Mouse (Mus musculus) layer of hippocampus, adult 9-11 months (tissue): Measurements from ENCODE around the gene Zbtb4.
A peak's percentile ranks its signal among the peaks of the same experiment; 100 is the strongest.
"Not testable (repeated sequence)": the region's sequence is repeated elsewhere in the genome, so short reads cannot be mapped to it uniquely, and the experiment has no call there.

ENCODE experiments used
- DNase-seq: peaks from one replicate; pipeline ENCODE4 v3.0.0; 2022

Zbtb4 gene

GRCm38 (mm10) chr11:69765221-69766125 lies at the start of gene Zbtb4:
Zbtb4 (plus strand) TSS chr11:69765912.
- peak; percentile 38 for DNase-seq

- DNase-seq = no peak
Measured at GRCm38 (mm10) chr11:69715929-69716328, 49.8 kb upstream of the Zbtb4 start.

GRCm38 (mm10) chr11:69716953-69717352 lies 48.8 kb upstream of the Zbtb4 start:
- no peak for DNase-seq

- DNase-seq = no peak
Measured at GRCm38 (mm10) chr11:69718661-69719060, 47.1 kb upstream of the Zbtb4 start.

- no peak for DNase-seq
Measured at GRCm38 (mm10) chr11:69719423-69719822, 46.3 kb upstream of the Zbtb4 start.

GRCm38 (mm10) chr11:69720852-69721251 lies 44.9 kb upstream of the Zbtb4 start:
- DNase-seq = no peak

- DNase-seq = no peak
Measured at GRCm38 (mm10) chr11:69723074-69723473, 42.6 kb upstream of the Zbtb4 start.

GRCm38 (mm10) chr11:69725951-69726350 lies 39.8 kb upstream of the Zbtb4 start:
- no peak for DNase-seq

- no peak for DNase-seq
Measured at GRCm38 (mm10) chr11:69729063-69729462, 36.6 kb upstream of the Zbtb4 start.

- not testable (repeated sequence) for DNase-seq
Measured at GRCm38 (mm10) chr11:69731408-69731807, 34.3 kb upstream of the Zbtb4 start.

GRCm38 (mm10) chr11:69751635-69752034 lies 14.1 kb upstream of the Zbtb4 start:
- DNase-seq = no peak

GRCm38 (mm10) chr11:69752686-69753085 lies 13.0 kb upstream of the Zbtb4 start:
- DNase-seq = no peak

GRCm38 (mm10) chr11:69754233-69754632 lies 11.5 kb upstream of the Zbtb4 start:
- no peak for DNase-seq

GRCm38 (mm10) chr11:69754701-69755100 lies 11.0 kb upstream of the Zbtb4 start:
- DNase-seq = no peak

- DNase-seq = no peak
Measured at GRCm38 (mm10) chr11:69757303-69758089, 8.2 kb upstream of the Zbtb4 start.

- peak; percentile 96 for DNase-seq
Measured at GRCm38 (mm10) chr11:69758090-69758456, 7.6 kb upstream of the Zbtb4 start.

- peak; percentile 97 for DNase-seq
Measured at GRCm38 (mm10) chr11:69758478-69758970, 7.2 kb upstream of the Zbtb4 start, which contains the start of gene Polr2a. Polr2a (minus strand) TSS chr11:69758637.

GRCm38 (mm10) chr11:69758971-69759721 lies 6.6 kb upstream of the Zbtb4 start:
- DNase-seq = peak; percentile 93

GRCm38 (mm10) chr11:69760160-69760900 lies 5.4 kb upstream of the Zbtb4 start:
- DNase-seq = no peak

- no peak for DNase-seq
Measured at GRCm38 (mm10) chr11:69760901-69761200, 4.9 kb upstream of the Zbtb4 start.

- DNase-seq = no peak
Measured at GRCm38 (mm10) chr11:69761868-69762267, 3.8 kb upstream of the Zbtb4 start, which contains the start of gene Slc35g3. Slc35g3 (minus strand) TSS chr11:69761968.

GRCm38 (mm10) chr11:69763551-69763950 lies 2.2 kb upstream of the Zbtb4 start:
- DNase-seq = no peak
